Mouse (Mus musculus) CD8-positive naive resting alpha-beta T cell, adult 57 days (primary cell): ENCODE measurements around the gene Dcdc2b. TPM values are rescaled to one million over a fixed set of nuclear protein-coding genes. Genes with fewer than 3 reads are reported as not detected.

Experiments used
- total RNA-seq: library from RNA; stranded (reverse); gene quantifications from one replicate; pipeline ENCODE4 v1.2.4, GENCODE M21; 2023

The Dcdc2b gene
- 4.2 TPM for total RNA-seq

DNA sequence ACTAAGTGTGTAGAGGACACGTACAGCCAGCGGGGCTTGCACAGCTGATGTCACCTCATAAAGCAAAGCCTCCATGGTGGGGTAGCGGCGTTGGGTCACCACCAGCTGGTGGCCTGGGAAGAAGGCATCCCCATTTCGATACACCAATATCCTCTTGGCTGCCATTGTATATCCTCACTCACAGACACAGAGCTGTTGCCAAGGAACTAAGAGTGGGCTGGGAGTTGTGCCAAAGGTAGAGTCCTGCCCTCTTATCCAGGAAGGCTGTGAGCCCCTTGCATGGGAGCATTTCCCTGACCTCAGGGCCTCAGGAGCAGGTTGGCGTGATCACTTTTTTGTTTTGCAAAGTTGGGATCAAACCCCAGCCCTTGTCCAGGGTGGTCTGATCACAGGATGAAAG lies at the start of gene Dcdc2b:
Dcdc2b (minus strand) TSS at position 165 of the 400 bp plus-strand sequence.

DNA sequence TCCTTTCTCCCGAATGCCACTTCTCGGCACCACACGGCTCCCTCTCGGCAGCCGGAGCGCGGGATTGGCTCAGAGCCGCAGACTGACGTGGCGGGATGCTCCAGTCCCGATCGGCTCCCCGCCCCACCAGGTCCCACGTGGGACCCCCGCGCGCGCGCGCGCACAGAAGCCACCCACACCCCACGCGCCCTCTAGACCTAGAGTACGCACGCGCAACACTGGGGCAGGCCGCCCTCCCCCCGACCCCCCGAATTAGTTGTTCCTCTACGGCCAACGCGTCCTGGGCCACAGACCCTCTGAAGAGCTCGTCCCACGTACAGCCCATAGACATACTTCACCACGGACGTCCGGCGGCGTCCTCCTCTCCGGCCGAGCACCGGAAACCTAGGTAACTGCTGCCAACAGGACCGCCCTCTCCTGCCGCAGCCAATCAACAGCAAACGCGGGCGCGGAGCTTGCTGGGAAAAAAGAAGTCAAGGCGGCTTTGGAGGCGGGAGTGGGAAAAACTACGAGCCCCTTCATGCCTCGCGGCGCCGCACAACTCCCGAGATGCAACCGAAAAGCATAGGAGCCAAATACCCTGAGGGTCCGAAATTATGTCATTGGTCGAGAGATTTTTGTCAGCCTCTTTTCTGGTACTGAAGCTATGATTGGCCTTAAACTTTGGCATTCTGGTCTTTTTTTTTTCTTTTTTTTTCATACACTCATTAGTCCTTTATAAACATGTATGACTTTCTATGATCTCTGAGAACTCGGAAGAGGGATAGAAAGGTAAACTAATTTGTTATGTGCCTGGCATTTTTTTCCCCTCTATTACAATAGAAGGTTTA lies 26.8 kb upstream of the Dcdc2b start, which contains the start of gene Txlna:
Txlna (minus strand) TSS at position 428 of the 830 bp plus-strand sequence.

DNA sequence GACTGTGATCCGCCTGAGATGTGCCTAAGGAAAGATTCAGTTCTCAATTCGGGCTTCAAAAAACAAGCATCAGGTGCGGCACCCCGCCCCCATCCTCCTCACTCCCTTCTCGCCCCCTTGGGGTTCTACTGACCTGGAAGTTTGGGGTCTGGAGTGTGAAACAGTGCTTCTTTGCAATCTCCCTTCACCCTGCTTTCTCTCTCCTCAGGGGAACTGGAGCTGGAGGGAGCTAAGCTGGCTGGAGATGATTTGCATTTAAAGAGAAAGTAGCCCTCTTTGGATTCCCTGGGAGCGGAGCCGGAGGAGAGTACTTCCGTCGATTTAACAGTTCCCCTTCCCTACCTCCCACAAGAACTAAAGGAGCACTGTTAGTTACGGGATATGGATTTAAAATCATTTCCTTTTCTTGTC lies 9.6 kb upstream of the Dcdc2b start, which contains the start of gene Ccdc28b:
Ccdc28b (minus strand) TSS at position 267 of the 411 bp plus-strand sequence.

DNA sequence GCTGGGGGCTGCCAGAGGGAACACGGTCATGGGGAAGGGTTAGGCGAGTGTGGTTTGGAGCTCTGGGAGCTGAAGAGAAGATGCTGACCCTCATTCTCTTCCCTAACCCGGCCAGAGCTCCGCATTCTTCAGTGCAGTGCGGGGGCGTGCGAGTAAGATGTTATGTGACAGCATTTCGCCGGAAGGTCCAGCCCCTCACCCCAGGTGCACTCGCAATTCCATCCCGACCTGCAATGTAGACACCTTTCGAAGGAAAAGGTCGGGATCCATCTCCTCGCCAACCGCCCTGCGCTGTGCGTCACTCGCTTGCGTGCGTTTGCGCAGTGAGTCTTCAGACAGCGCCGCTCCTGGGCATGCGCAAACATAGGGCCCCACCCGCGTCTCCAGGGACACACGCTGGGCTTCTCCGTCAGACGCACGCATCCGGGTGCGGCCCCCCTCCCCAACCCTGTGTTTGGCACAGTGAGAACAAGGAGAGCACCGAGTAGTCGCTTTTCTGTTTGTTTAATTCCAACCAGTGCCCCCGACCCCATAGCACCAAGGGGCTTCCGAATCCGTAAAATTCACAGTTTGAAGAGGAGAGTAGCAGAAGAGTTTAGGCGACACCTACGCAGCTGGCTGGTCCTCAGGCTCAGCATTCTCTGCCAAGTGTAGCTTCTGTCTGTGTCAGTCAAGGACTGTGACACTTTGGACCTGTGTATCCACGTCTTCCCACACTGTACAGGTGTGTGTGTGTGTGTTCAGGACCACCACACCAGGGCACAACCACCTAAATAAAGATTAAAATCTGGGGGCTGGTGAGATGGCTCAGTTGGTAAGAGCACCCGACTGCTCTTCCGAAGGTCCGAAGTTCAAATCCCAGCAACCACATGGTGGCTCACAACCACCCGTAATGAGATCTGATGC lies 5.0 kb upstream of the Dcdc2b start, which contains the start of gene Iqcc:
Iqcc (minus strand) TSS at position 314 of the 906 bp plus-strand sequence.

DNA sequence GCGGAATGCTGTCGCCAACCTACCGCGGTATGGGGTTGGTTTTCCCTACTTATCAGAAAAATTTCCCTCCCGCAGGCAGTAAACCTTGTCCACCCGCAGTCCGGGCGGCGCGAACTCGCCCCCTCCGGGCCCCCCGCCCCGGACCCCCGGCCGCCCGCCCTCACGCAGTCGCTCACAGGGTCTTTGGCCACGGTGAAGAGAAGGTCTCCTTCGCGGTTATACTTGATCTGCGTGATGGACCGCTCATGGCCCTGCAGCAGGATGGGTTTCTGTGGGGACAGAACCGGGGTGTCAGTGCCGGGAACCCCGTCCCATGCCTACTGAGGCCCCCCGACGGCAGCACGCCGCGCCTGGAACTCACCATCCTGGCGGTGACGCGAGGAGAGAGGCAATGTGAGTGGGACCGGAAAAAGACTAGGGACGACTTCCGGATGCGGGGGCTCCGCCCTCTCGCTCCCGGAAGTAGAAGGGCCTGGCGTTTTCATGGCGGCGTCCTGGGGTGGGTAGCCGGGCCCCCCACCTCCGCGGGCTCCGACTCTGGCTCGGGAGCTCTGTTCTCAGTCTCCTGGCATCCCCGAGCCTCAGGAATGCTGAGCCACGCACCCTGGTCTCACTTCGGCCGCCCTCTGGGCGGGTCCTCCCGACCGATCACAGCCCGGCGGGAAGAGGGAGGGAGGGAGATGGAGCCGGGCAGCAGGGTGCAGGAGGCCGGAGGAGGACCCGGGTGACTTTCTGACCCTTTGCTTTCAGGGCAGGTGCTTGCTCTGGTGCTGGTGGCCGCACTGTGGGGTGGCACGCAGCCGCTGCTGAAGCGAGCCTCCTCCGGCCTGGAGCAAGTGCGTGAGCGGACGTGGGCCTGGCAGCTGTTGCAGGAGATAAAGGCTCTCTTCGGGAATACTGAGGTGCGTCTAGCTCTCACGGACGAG lies 13.6 kb downstream of the Dcdc2b start, which contains the start of the genes Eif3i and Tmem234:
Eif3i (minus strand) TSS at position 416 of the 926 bp plus-strand sequence.
Tmem234 (plus strand) TSS at position 436 of the 926 bp plus-strand sequence.

DNA sequence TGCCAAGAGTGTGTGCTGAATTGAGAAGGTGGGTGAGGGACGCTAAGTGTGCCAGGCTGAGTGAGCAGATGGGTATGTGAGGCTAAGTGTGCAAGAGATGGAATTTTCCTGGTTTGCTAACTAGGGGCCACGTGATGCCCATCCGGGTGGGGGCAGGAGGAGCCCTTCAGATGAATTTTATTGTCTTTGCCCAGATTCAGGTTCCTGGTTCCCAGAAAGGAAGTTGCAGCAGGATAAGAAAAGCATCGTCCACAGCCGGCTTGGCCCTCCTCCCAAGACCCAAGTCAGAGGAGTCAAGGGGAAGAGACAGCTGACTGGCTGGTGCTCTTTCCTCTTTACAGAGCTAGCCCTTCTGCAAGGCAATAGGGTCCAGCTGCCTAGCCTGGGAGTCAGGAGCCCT lies 35.6 kb downstream of the Dcdc2b start, which contains the start of gene Fam167b:
Fam167b (minus strand) TSS at position 84 of the 400 bp plus-strand sequence.

DNA sequence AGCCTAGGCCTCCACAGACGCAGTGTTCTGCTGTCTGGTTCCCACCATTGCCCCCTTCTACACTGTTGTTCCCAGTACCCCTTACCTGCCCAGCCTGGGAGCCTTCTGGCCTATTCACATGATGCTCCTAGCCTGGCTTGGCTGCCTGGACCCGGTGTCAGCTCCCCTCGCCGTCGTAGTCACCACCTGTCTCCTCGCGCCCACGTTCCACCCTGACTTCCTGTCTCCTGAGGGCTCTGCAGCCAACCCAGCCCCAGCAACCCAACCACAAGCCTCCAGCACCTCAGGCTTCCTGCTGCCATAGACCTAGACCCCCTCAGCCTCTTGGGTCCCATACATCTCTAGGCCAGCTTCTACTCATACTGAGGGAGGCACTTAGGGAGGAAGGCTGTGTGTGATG lies 40.6 kb downstream of the Dcdc2b start, which contains the start of gene Lck:
Lck (minus strand) TSS at position 212 of the 400 bp plus-strand sequence.

Other genes with a start within 250 kb of the Dcdc2b start
- gene Zbtb8a, start 236.1 kb downstream of the Dcdc2b start, total RNA-seq: 5.4 TPM
- not detected for gene Zbtb8b, start 173.4 kb downstream of the Dcdc2b start, total RNA-seq
- gene Bsdc1, start 152.7 kb downstream of the Dcdc2b start, total RNA-seq: 107 TPM
- gene Tssk3, start 123.2 kb downstream of the Dcdc2b start, total RNA-seq: not detected
- 3.3 TPM for gene Fam229a, start 123.1 kb downstream of the Dcdc2b start, total RNA-seq
- 11.4 TPM for gene Marcksl1, start 100.7 kb downstream of the Dcdc2b start, total RNA-seq
- 118 TPM for gene Hdac1, start 71.5 kb downstream of the Dcdc2b start, total RNA-seq
- 906 TPM for gene Lck, start 40.6 kb downstream of the Dcdc2b start, total RNA-seq
- not detected for gene Fam167b, start 35.7 kb downstream of the Dcdc2b start, total RNA-seq
- gene Eif3i, start 13.6 kb downstream of the Dcdc2b start, total RNA-seq: 175 TPM
- gene Tmem234, start 13.6 kb downstream of the Dcdc2b start, total RNA-seq: 118 TPM
- 21.0 TPM for gene Iqcc, start 4.8 kb upstream of the Dcdc2b start, total RNA-seq
- 10.4 TPM for gene Ccdc28b, start 9.7 kb upstream of the Dcdc2b start, total RNA-seq
- 79.9 TPM for gene Txlna, start 26.8 kb upstream of the Dcdc2b start, total RNA-seq
- 32.0 TPM for gene Kpna6, start 58.5 kb upstream of the Dcdc2b start, total RNA-seq
- 7.5 TPM for gene Tmem39b, start 82.6 kb upstream of the Dcdc2b start, total RNA-seq
- gene Khdrbs1, start 128.0 kb upstream of the Dcdc2b start, total RNA-seq: 131 TPM
- gene Ptp4a2, start 197.0 kb upstream of the Dcdc2b start, total RNA-seq: 285 TPM